Mouse (Mus musculus) intestine, postnatal 0 days (tissue): ENCODE measurements around the gene Skida1. TPM values are rescaled to one million over a fixed set of nuclear protein-coding genes. Genes with fewer than 3 reads are reported as not detected.
"Not testable (repeated sequence)": the region's sequence is repeated elsewhere in the genome, so short reads cannot be mapped to it uniquely, and the experiment has no call there.

ENCODE experiments used
- ATAC-seq: fragments of 200-750 bp; cut with Nextera tagmentation; 2 replicates; pipeline ENCODE4 v1.8.0; 2017; ENCODE audit warnings: mild to moderate bottlenecking, moderate TSS enrichment, moderate library complexity
- H3K27ac ChIP-seq: fragments of 300-500 bp; sonication (generic); 2 replicates; pipeline ENCODE4 v1.5.1; 2014; ENCODE audit warnings: mild to moderate bottlenecking, low read depth, low read length, moderate library complexity
- H3K27me3 ChIP-seq: fragments of 300-500 bp; sonication (generic); replicated peaks from 2 replicates; pipeline ENCODE4 v1.6.1; 2014; ENCODE audit warnings: low read length, mixed read lengths; ENCODE audit not compliant: control insufficient read depth, insufficient read depth
- H3K36me3 ChIP-seq: fragments of 300-500 bp; sonication (generic); 2 replicates; pipeline ENCODE4 v1.6.1; 2014; ENCODE audit warnings: mild to moderate bottlenecking, moderate library complexity; ENCODE audit not compliant: control insufficient read depth, insufficient read depth
- H3K4me1 ChIP-seq: fragments of 300-500 bp; sonication (generic); replicated peaks from 2 replicates; pipeline ENCODE4 v1.6.1; 2014; ENCODE audit warnings: antibody characterized with exemption, low read length, mixed read lengths; ENCODE audit not compliant: control insufficient read depth, insufficient read depth
- H3K4me2 ChIP-seq: fragments of 300-500 bp; sonication (generic); replicated peaks from 2 replicates; pipeline ENCODE4 v1.6.1; 2014; ENCODE audit warnings: low read depth, mild to moderate bottlenecking, moderate library complexity
- H3K4me3 ChIP-seq: fragments of 300-500 bp; sonication (generic); 2 replicates; pipeline ENCODE4 v1.5.1; 2014; ENCODE audit warnings: low read depth, low read length
- H3K9ac ChIP-seq: fragments of 300-500 bp; sonication (generic); 2 replicates; pipeline ENCODE4 v1.6.1; 2014; ENCODE audit warnings: mild to moderate bottlenecking, low read depth, low read length
- H3K9me3 ChIP-seq: fragments of 300-500 bp; sonication (generic); 2 replicates; pipeline ENCODE4 v1.6.1; 2016; ENCODE audit warnings: mixed run types; ENCODE audit not compliant: control insufficient read depth
- CTCF ChIP-seq: sonication (generic); IDR thresholded peaks from 2 replicates; pipeline ENCODE4 v1.5.1; 2016; ENCODE audit warnings: low read depth, mild to moderate bottlenecking, control low read depth, antibody characterized with exemption, moderate library complexity
- WGBS: fragments of 180-500 bp; shearing (Covaris S2); extraction: QIAGEN DNeasy Blood & Tissue Kit; methylation state at CpG from one replicate; pipeline ENCODE4 v1.1.7; 2014; 5-methylcytosine and 5-hydroxymethylcytosine counted together
- polyA plus RNA-seq: library from polyadenylated mRNA; unstranded; fragments of >200 nt; fragmentation: Nextera tagmentation; extraction: Ambion mirVana; gene quantifications from 2 replicates; pipeline ENCODE4 v1.2.1, GENCODE M21; 2015

Gene Skida1
- polyA plus RNA-seq, result 0.95 and 1.2 TPM in 2 replicates

DNA sequence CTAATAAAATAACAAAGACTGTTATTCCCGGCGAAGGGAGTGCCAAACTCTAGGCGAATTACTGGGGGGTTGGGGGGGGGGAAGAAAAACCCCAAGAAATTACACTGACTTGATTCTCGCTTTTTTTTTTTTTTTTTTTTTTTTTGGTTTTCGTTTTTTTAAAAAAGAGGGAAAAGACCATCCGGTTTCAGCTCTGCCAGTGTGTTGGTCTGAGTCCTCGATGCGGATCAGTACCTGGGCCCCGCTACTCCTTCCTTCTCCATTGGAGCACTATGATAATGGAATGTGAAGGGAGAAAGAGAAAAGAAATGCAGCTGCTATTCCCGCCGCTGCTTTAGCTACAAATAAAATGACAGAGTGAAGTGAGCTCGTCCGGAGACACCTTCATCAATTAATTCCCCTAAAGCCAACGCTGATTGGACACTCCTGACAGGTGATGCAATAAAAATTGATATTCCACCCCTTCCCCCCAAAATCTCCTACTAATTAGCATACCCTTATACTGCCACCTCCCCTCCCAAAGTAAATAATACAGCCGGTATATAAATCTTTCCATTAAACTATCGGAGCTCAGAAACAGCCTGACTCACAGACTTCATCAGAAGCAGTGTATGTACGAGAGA lies at the start of gene Skida1:
Gene Skida1, minus strand, starts transcription at position 599 of the 623 bp plus-strand sequence.
- no peaks in the 10 kb centered on the region for H3K36me3 ChIP-seq

GRCm38 (mm10) chr2:18095804-18096203 lies 47.0 kb upstream of the Skida1 start:
- Histone ChIP-seq H3K9ac (no peak overlapping the region), H3K4me2 (no peak overlapping the region), H3K27me3 (no peaks in the 10 kb centered on the region), H3K27ac (no peak overlapping the region), H3K4me1 (no peaks in the 10 kb centered on the region), H3K36me3 (peaks cover 24% of the 10 kb centered on the region), H3K9me3 (no peaks in the 10 kb centered on the region), H3K4me3 (no peak overlapping the region)
- no peak for TF ChIP-seq CTCF
- WGBS, result 36% methylated on average over 2 of the region's 2 CpGs
- no peak for ATAC-seq

More for the DNA sequence above, at the start of gene Skida1:
- peak within 1 kb of the TSS; percentile 82 for H3K4me3 ChIP-seq
- no peak for TF ChIP-seq CTCF
- 2% methylated on average over 17 of the region's 17 CpGs for WGBS
- peak within 1 kb of the TSS; percentile 76 for H3K9ac ChIP-seq
- ATAC-seq, result no peak
- H3K27me3 ChIP-seq, result no peaks in the 10 kb centered on the region
- peak within 1 kb of the TSS; percentile 89 for H3K27ac ChIP-seq
- peaks cover 9% of the 10 kb centered on the region; the same call in 1 of the 2 replicates for H3K4me1 ChIP-seq
- peak within 1 kb of the TSS; percentile 93 for H3K4me2 ChIP-seq
- no peaks in the 10 kb centered on the region for H3K9me3 ChIP-seq

DNA sequence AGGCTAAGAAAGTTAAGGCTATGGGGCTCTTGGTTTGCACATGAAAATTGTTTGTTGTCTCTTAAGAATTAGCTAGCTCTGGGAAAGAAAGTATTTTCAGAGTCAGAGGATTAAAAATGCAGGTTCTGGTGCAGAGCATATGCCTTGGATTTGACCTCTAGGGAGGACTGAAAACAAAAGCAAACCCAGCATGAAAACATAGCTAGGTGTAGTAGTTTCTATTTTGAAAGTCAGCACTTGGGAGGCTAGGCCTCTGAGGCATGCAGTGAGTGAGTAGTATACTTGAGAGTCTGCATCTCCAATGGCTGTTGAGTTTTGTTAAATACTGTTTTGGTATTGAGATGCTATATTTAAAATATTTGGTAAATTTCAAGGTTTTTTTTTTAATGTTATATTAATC lies 45.5 kb upstream of the Skida1 start:
- H3K4me3 ChIP-seq, result no peak overlapping the region
- H3K9me3 ChIP-seq, result no peaks in the 10 kb centered on the region
- H3K36me3 ChIP-seq, result peaks cover 28% of the 10 kb centered on the region
- no peak overlapping the region for H3K27ac ChIP-seq
- no peaks in the 10 kb centered on the region for H3K27me3 ChIP-seq
- no peak overlapping the region for H3K4me2 ChIP-seq
- no peak for TF ChIP-seq CTCF
- no peak for ATAC-seq
- H3K9ac ChIP-seq, result no peak overlapping the region
- H3K4me1 ChIP-seq, result no peaks in the 10 kb centered on the region

GRCm38 (mm10) chr2:18093858-18094257 lies 45.0 kb upstream of the Skida1 start:
- WGBS, result 95% methylated on average over 1 of the region's 1 CpGs

GRCm38 (mm10) chr2:18087695-18088094 lies 38.8 kb upstream of the Skida1 start:
- peaks cover 36% of the 10 kb centered on the region for H3K36me3 ChIP-seq
- H3K27ac ChIP-seq, H3K27me3 ChIP-seq, H3K4me1 ChIP-seq, H3K4me3 ChIP-seq, H3K9me3 ChIP-seq, ATAC-seq, H3K4me2 ChIP-seq, H3K9ac ChIP-seq: not testable (repeated sequence)
- 83% methylated on average over 3 of the region's 3 CpGs for WGBS

More at GRCm38 (mm10) chr2:18093858-18094257, 45.0 kb upstream of the Skida1 start:
- Histone ChIP-seq H3K36me3 (peaks cover 28% of the 10 kb centered on the region), H3K9ac (no peak overlapping the region), H3K4me1 (no peaks in the 10 kb centered on the region), H3K27me3 (no peaks in the 10 kb centered on the region), H3K27ac (no peak overlapping the region), H3K4me2 (no peak overlapping the region), H3K9me3 (no peaks in the 10 kb centered on the region), H3K4me3 (no peak overlapping the region)
- no peak for TF ChIP-seq CTCF
- no peak for ATAC-seq

GRCm38 (mm10) chr2:18080182-18080860 lies 31.5 kb upstream of the Skida1 start:
- H3K4me2 ChIP-seq, result no peak overlapping the region
- peaks cover 37% of the 10 kb centered on the region for H3K36me3 ChIP-seq
- no peaks in the 10 kb centered on the region for H3K27me3 ChIP-seq
- H3K27ac ChIP-seq, result no peak overlapping the region
- no peaks in the 10 kb centered on the region for H3K4me1 ChIP-seq
- no peaks in the 10 kb centered on the region for H3K9me3 ChIP-seq
- no peak for TF ChIP-seq CTCF
- no peak overlapping the region for H3K4me3 ChIP-seq
- no peak overlapping the region for H3K9ac ChIP-seq
- 89% methylated on average over 2 of the region's 2 CpGs for WGBS
- ATAC-seq, result no peak
